Mouse (Mus musculus): ENCODE measurements around the gene Ube2r2. TPM values are rescaled to one million over a fixed set of nuclear protein-coding genes. Genes with fewer than 3 reads are reported as not detected.

Gene Ube2r2
- polyA plus RNA-seq, 1 experiment, result 28.5 TPM

DNA sequence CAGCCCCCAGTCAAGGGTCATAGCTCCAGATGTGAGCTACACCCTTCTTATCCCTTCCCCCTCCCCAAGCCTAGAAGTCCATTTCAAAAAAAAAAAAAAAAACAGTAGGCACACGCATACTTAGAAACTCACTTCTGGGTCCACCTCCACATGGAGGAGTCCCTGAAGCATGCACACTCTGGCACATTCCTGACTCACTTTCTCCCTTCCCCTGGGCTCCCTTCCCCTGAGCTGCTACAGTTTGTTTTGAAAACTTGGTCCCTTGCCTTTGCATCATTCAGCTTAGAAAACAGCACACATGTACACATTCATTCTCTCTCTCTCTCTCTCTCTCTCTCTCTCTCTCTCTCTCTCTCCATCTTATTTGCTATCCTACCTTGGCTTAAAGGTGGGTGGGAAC, 42.6 kb upstream of the Ube2r2 start:
- H3K36me3 ChIP-seq (ENCODE audit: control insufficient read depth, insufficient read depth, low read length), result no peaks in the 10 kb centered on the region
- WGBS, result 90% methylated on average over 1 of the region's 1 CpGs
- H3K4me1 ChIP-seq (ENCODE audit: control insufficient read depth, insufficient read depth, insufficient read length), result peaks cover 5% of the 10 kb centered on the region
- no peak for DNase-seq (ENCODE audit: low read depth in 1 of 2, low spot score in 2 of 2)
- H3K4me3 ChIP-seq (ENCODE audit: extremely low read depth, insufficient read depth, insufficient read length), result no peak overlapping the region
- TF ChIP-seq CTCF (IDR thresholded peaks at IDR 0.05; ENCODE audit: extremely low read depth, insufficient read depth, insufficient read length, insufficient replicate concordance), result no peak
- TF ChIP-seq POLR2A (IDR thresholded peaks at IDR 0.05; ENCODE audit: low read depth, low read length), result no peak
- no peak overlapping the region for H3K27ac ChIP-seq (ENCODE audit: insufficient read depth, low read length)
- peaks cover 4% of the 10 kb centered on the region; the same call in 1 of the 2 replicates for H3K27me3 ChIP-seq (ENCODE audit: control insufficient read depth, insufficient read depth, low read length)

DNA sequence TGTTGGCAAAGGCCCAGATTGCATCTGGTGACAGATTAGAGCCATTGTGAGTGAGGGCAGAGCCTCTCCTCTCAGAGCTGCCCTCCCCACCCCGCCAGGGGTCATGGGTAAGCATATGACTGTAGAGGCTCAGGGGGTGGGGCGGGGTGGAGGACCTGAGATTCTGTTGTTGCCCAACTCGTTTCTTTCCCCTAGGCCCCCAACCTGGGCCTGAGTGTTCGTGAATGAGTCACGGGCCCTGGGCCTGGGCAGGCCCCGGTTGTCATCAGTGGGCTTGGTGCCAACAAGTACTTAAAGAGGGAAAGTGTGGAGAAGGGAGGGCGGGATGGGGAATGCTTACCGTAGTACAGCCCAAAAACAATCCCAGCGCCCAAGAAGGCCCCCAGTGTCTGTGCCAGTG, 41.2 kb upstream of the Ube2r2 start:
- TF ChIP-seq CTCF (IDR thresholded peaks at IDR 0.05; ENCODE audit: extremely low read depth, insufficient read depth, insufficient read length, insufficient replicate concordance) (no peak), POLR2A (IDR thresholded peaks at IDR 0.05; ENCODE audit: low read depth, low read length) (no peak)
- WGBS, result 74% methylated on average over 9 of the region's 9 CpGs
- Histone ChIP-seq H3K4me1 (ENCODE audit: control insufficient read depth, insufficient read depth, insufficient read length) (peaks cover 7% of the 10 kb centered on the region), H3K27me3 (ENCODE audit: control insufficient read depth, insufficient read depth, low read length) (peaks cover 4% of the 10 kb centered on the region; the same call in 1 of the 2 replicates), H3K36me3 (ENCODE audit: control insufficient read depth, insufficient read depth, low read length) (no peaks in the 10 kb centered on the region), H3K4me3 (ENCODE audit: extremely low read depth, insufficient read depth, insufficient read length) (no peak overlapping the region), H3K27ac (ENCODE audit: insufficient read depth, low read length) (no peak overlapping the region)
- no peak for DNase-seq (ENCODE audit: low read depth in 1 of 2, low spot score in 2 of 2)

DNA sequence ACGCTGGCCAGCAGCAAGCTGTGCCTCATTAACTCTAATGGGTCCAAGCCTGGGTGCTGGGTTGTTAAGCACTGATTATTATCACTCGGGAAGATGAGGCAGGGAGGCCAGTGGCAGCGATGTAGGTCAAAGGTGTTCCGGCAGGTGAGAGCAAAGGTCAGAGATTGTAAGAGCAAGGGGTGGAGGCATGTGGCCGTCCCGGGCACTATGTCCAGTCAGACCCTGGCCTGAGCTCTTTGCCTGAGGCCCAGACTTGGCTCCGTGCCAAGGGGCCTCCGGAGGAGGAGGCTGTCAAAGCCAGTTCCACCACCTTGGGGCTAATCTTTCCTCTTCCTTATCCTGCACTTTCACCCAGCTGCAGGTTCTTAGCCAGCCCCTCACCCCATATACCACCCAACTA, 39.4 kb upstream of the Ube2r2 start:
- 82% methylated on average over 8 of the region's 8 CpGs for WGBS
- no peak overlapping the region for H3K27ac ChIP-seq (ENCODE audit: insufficient read depth, low read length)
- H3K4me1 ChIP-seq (ENCODE audit: control insufficient read depth, insufficient read depth, insufficient read length), result peaks cover 7% of the 10 kb centered on the region
- DNase-seq (ENCODE audit: low read depth in 1 of 2, low spot score in 2 of 2), result no peak
- H3K4me3 ChIP-seq (ENCODE audit: extremely low read depth, insufficient read depth, insufficient read length), result no peak overlapping the region
- no peaks in the 10 kb centered on the region for H3K36me3 ChIP-seq (ENCODE audit: control insufficient read depth, insufficient read depth, low read length)
- peaks cover 4% of the 10 kb centered on the region; the same call in 1 of the 2 replicates for H3K27me3 ChIP-seq (ENCODE audit: control insufficient read depth, insufficient read depth, low read length)
- TF ChIP-seq POLR2A (IDR thresholded peaks at IDR 0.05; ENCODE audit: low read depth, low read length) (no peak), CTCF (IDR thresholded peaks at IDR 0.05; ENCODE audit: extremely low read depth, insufficient read depth, insufficient read length, insufficient replicate concordance) (no peak)

DNA sequence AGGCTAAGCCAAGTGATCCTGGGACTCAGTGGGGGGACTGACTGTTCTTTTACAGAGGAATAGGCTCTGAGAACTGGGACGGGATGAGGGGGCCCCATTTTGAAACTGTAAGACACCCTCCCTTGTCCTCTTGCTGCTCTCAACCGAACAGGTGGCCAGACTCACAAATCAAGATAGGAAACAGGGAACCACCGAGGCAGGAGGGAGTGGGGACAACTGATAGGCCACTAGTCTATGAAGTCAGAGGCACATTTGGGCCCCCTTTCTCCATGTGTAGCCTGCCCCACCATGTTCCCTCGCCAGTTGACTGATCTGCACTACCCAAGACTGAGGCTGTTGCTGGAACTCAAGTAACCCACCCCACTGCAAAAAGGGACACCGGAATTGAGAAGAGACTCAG, 38.7 kb upstream of the Ube2r2 start:
- H3K4me1 ChIP-seq (ENCODE audit: control insufficient read depth, insufficient read depth, insufficient read length), result peaks cover 7% of the 10 kb centered on the region
- peaks cover 4% of the 10 kb centered on the region; the same call in 1 of the 2 replicates for H3K27me3 ChIP-seq (ENCODE audit: control insufficient read depth, insufficient read depth, low read length)
- no peak for DNase-seq (ENCODE audit: low read depth in 1 of 2, low spot score in 2 of 2)
- no peak overlapping the region for H3K4me3 ChIP-seq (ENCODE audit: extremely low read depth, insufficient read depth, insufficient read length)
- H3K36me3 ChIP-seq (ENCODE audit: control insufficient read depth, insufficient read depth, low read length), result no peaks in the 10 kb centered on the region
- H3K27ac ChIP-seq (ENCODE audit: insufficient read depth, low read length), result no peak overlapping the region
- 34% methylated on average over 5 of the region's 5 CpGs for WGBS
- TF ChIP-seq POLR2A (IDR thresholded peaks at IDR 0.05; ENCODE audit: low read depth, low read length), result no peak
- TF ChIP-seq CTCF (IDR thresholded peaks at IDR 0.05; ENCODE audit: extremely low read depth, insufficient read depth, insufficient read length, insufficient replicate concordance), result no peak

DNA sequence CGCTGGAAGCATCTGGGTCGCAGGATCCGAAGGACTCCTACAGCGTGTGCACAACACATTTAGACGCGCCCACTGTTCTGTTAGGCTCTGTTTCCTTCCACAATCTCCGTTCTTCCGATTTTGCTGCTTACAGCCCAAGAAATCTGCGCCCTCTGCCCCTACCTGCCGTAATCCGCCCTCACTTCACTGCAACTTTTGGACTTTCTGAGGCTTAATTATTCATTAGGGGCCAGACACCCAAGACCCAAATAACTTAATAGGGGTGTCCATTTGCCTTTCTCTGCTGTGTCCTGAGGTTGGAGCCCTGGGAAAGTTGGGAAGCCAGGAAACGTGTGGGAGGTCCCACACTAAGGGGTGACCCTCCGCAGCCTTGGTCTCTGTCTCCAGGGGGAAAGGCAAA, 38.2 kb upstream of the Ube2r2 start:
- Histone ChIP-seq H3K27ac (ENCODE audit: insufficient read depth, low read length) (no peak overlapping the region), H3K27me3 (ENCODE audit: control insufficient read depth, insufficient read depth, low read length) (peaks cover 4% of the 10 kb centered on the region; the same call in 1 of the 2 replicates), H3K4me3 (ENCODE audit: extremely low read depth, insufficient read depth, insufficient read length) (peak overlapping the region; percentile 45; the same call in 1 of the 2 replicates), H3K36me3 (ENCODE audit: control insufficient read depth, insufficient read depth, low read length) (no peaks in the 10 kb centered on the region), H3K4me1 (ENCODE audit: control insufficient read depth, insufficient read depth, insufficient read length) (peaks cover 7% of the 10 kb centered on the region)
- WGBS, result 49% methylated on average over 13 of the region's 13 CpGs
- no peak for DNase-seq (ENCODE audit: low read depth in 1 of 2, low spot score in 2 of 2)
- TF ChIP-seq POLR2A (IDR thresholded peaks at IDR 0.05; ENCODE audit: low read depth, low read length) (no peak), CTCF (IDR thresholded peaks at IDR 0.05; ENCODE audit: extremely low read depth, insufficient read depth, insufficient read length, insufficient replicate concordance) (no peak)

DNA sequence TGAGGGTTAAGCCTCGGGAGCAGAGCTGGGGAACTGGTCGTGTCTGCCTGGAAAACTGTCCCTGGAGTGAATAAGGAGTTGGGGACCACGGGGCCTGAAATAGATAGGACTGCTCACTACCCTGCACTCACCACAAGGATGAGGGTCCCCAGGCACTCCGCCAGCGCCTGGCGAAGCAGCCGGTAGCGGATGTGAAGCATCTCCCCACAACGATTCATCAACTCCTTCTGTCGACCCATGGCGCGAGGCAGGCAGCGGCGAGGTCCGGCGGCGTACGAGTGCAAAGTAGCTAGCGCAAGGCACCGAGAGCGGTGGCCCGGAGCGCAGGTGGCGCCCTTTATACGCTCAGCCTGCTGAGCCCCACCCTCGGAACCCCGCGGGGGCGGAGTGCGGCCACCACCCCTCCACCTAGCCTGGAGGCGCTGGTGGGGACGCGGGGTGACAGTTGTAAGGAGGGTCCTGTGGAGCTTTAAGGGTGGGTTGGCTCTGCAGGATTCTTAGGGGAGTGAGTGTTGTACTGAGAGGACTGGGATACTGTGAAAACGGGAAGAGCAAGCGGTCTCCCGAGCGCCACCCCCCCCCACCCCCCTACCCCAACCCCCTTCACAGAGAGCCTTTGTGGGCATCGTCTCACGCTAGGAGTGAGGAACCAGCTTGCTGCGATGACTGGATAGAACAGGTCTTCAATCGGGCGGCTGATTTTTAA, 37.5 kb upstream of the Ube2r2 start, which contains the start of gene Aqp3:
Gene Aqp3, minus strand, starts transcription at position 313 of the 706 bp plus-strand sequence.
- peak in 1 of 2 experiments; percentile 55 for DNase-seq (ENCODE audit: low read depth in 1 of 2, low spot score in 2 of 2)
- no peak within 1 kb of the TSS for H3K27ac ChIP-seq (ENCODE audit: insufficient read depth, low read length)
- peak within 1 kb of the TSS; percentile 45 for H3K4me3 ChIP-seq (ENCODE audit: extremely low read depth, insufficient read depth, insufficient read length)
- TF ChIP-seq CTCF (IDR thresholded peaks at IDR 0.05; ENCODE audit: extremely low read depth, insufficient read depth, insufficient read length, insufficient replicate concordance) (no peak), POLR2A (IDR thresholded peaks at IDR 0.05; ENCODE audit: low read depth, low read length) (no peak)
- peaks cover 4% of the 10 kb centered on the region; the same call in 1 of the 2 replicates for H3K27me3 ChIP-seq (ENCODE audit: control insufficient read depth, insufficient read depth, low read length)
- no peaks in the 10 kb centered on the region for H3K36me3 ChIP-seq (ENCODE audit: control insufficient read depth, insufficient read depth, low read length)
- 1% methylated on average over 42 of the region's 42 CpGs for WGBS
- H3K4me1 ChIP-seq (ENCODE audit: control insufficient read depth, insufficient read depth, insufficient read length), result peaks cover 7% of the 10 kb centered on the region

DNA sequence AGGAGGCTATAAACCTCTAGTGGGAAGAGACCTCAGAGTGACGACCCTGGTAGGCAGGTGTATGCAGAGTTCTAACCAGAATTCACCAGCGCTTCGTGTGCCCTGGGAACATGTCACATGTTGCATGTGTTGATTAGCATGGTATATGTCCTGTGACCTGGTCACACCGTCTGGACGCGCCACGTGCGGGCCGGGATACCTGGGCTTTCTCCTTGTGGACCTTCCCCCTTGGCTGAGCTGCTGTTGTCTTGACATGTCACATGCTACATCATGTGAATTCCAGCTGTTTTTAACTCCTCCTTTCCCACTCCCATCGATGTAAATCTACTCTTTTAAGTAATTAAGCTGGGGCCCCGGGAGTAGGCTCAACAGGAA, 37.0 kb upstream of the Ube2r2 start:
- TF ChIP-seq CTCF (IDR thresholded peaks at IDR 0.05; ENCODE audit: extremely low read depth, insufficient read depth, insufficient read length, insufficient replicate concordance), result no peak
- TF ChIP-seq POLR2A (IDR thresholded peaks at IDR 0.05; ENCODE audit: low read depth, low read length), result no peak
- WGBS, result 14% methylated on average over 11 of the region's 11 CpGs
- H3K27me3 ChIP-seq (ENCODE audit: control insufficient read depth, insufficient read depth, low read length), result peaks cover 4% of the 10 kb centered on the region; the same call in 1 of the 2 replicates

More for the DNA sequence above, 37.0 kb upstream of the Ube2r2 start:
- Histone ChIP-seq H3K36me3 (ENCODE audit: control insufficient read depth, insufficient read depth, low read length) (no peaks in the 10 kb centered on the region), H3K27ac (ENCODE audit: insufficient read depth, low read length) (no peak overlapping the region), H3K4me3 (ENCODE audit: extremely low read depth, insufficient read depth, insufficient read length) (peak overlapping the region; percentile 20; the same call in 1 of the 2 replicates), H3K4me1 (ENCODE audit: control insufficient read depth, insufficient read depth, insufficient read length) (peaks cover 7% of the 10 kb centered on the region)
- no peak for DNase-seq (ENCODE audit: low read depth in 1 of 2, low spot score in 2 of 2)
